Mouse (Mus musculus): ENCODE measurements at regions not wholly inside any gene's neighbourhood (a gene's known extent, or its start where the extent isn't known, plus 50 kb on each side); places are given as distances from the start of the nearest gene placed in this dataset.

- DNase-seq (ENCODE audit: low read depth, low spot score) = no peak
Observed at GRCm38 (mm10) chr3:42129821-42130560, 387.6 kb downstream of the D3Ertd751e start.

- no peak for DNase-seq (ENCODE audit: low read depth, low spot score)
Observed at GRCm38 (mm10) chr3:42132322-42132721, 389.9 kb downstream of the D3Ertd751e start.

GRCm38 (mm10) chr3:42153372-42153771 is 411.0 kb downstream of the D3Ertd751e start:
- no peak for DNase-seq (ENCODE audit: low read depth, low spot score)

GRCm38 (mm10) chr3:42154909-42155308 is 412.5 kb downstream of the D3Ertd751e start:
- no peak for DNase-seq (ENCODE audit: low read depth, low spot score)

- no peak for DNase-seq (ENCODE audit: low read depth, low spot score)
Observed at GRCm38 (mm10) chr3:42163666-42164065, 421.3 kb downstream of the D3Ertd751e start.

GRCm38 (mm10) chr3:42199206-42199605 is 456.8 kb downstream of the D3Ertd751e start:
- no peak for DNase-seq (ENCODE audit: low read depth, low spot score)

GRCm38 (mm10) chr3:42201373-42201772 is 459.0 kb downstream of the D3Ertd751e start:
- no peak for DNase-seq (ENCODE audit: low read depth, low spot score)

DNA sequence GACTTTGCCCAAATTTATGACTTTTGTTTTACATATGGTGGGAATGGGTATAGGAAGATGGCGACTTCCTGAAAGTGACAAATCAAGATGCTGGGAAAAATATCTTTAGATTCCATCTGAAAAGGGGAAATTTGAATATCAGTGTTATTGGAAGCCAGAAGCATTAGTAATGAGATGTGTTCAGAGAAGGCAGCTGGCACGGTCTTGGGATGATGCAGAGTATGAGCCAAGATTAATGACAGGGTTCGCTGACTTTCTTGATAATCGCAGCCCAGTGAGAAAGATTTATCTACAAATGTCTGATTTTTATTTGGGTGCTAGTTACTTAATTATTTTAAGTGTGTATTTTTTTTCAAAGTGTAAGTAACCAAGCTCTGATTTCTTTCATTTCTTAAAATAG is 463.2 kb downstream of the D3Ertd751e start:
- no peak for DNase-seq (ENCODE audit: low read depth, low spot score)

DNA sequence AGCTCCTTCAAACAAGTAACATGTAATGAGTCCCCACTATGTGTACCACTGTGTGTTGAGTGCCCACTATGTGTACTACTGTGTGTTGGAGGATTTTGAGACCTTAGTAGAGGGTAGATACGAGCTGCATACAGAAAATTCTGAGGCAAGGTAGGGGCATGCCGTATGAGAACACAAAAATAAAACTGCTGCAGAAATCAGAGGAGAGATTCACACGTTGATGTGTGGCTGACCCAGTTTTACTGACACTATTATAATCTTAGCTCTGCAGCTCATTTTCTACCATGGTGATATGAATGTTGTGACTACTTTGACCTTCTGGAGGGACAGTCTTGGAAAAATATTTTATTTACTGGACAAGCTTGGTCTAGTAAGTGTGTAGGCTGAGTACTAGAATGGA is 469.0 kb downstream of the D3Ertd751e start:
- DNase-seq (ENCODE audit: low read depth, low spot score) = no peak

DNA sequence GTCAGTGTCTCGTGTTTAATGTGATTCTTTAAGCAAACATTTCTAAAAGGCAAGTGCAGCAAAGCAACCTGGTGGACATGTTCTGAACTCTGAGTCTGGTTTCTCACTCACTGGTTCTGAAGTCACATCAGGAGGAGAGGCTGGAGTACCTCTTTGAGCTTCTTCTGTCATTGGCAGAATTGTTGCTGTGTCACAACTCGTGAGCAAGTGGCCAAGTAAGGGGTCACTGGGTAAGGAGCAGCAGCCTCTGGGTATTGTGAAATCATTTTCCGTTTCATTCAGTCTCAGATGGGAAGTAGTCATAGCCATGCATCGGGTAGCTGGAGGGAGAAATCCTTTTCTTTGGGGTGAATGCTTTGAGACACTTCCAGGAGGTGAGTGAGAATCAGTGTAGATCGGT is 470.0 kb downstream of the D3Ertd751e start:
- no peak for DNase-seq (ENCODE audit: low read depth, low spot score)

GRCm38 (mm10) chr3:42213163-42213562 is 470.8 kb downstream of the D3Ertd751e start:
- DNase-seq (ENCODE audit: low read depth, low spot score) = no peak

- no peak for DNase-seq (ENCODE audit: low read depth, low spot score)
Observed at GRCm38 (mm10) chr3:42214624-42215276, 472.3 kb downstream of the D3Ertd751e start.

- DNase-seq (ENCODE audit: low read depth, low spot score) = no peak
Observed at GRCm38 (mm10) chr3:42218719-42219118, 476.3 kb downstream of the D3Ertd751e start.

DNA sequence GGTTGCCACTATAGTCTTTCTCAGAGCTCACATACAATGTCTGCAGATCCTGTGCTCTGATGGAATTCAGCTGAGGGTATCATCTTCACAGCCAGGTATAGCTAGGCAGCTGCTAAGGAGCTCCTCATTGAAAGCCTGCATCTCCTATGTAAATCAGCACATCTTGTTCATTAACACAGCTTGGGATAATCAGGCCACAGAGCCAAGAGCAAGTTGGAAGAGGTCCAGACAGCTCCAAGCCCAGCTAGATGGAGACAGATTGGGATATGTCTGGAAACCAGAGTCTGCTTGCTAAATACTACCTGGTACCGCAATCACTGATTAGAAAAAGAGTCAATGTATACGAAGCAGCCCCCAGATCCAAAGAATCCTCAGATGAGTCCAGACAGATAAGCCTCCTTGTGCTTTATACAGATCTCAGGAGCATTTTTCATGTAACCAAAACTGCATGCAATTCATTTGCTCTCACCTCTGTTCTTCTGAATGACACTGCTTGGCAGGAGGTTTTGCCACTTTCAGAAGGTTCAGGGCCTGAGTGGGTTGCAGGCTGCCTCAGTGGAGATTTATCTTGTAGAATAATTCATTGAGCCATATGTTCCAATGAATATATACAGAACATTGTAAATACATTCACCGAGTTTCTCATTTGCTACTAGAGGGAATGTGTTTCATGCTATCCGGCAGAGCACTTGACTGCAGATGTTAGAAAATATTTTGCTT is 485.4 kb downstream of the D3Ertd751e start:
- no peak for DNase-seq (ENCODE audit: low read depth, low spot score)

GRCm38 (mm10) chr3:42228399-42228755 is 486.0 kb downstream of the D3Ertd751e start:
- DNase-seq (ENCODE audit: low read depth, low spot score) = no peak

GRCm38 (mm10) chr3:42232268-42232667 is 489.9 kb downstream of the D3Ertd751e start:
- no peak for DNase-seq (ENCODE audit: low read depth, low spot score)

DNA sequence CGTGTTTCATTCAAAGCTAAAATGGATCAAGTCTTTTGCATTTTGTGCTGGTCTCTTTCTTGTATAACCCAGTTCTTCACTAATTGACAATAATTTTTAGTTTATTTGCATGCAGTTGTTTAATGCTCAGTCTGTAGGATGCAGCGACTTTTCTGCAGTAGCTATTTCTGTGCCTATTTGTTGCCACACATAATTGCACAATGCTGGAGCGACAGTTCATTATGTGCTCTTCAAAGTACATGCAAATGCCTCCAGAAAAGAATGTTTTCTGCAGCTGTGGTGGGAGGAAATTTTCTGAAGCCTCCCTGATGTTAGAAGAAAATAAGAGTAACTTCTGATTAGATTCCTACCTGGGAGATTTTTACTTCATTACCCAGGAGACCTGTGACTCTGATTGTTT is 491.3 kb downstream of the D3Ertd751e start:
- DNase-seq (ENCODE audit: low read depth, low spot score) = no peak

DNA sequence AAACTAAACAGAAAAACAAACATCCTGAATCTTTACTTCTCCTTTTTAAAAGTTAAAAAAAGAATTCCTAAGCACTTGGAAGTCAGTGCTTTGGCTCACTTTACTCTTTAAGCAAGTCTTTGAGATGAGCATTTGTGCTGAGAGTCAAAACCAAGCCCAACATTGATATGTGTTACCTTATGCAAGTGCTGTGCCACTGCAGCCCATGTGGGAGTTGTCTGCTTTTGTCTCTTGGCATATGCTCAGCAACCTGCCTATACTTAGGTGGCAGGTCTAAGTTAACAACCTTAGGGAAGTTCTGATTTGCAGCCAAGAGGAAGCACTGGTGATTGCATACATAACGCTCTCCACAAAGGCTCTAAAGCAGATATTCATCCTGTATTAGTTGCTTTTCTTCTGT is 493.1 kb downstream of the D3Ertd751e start:
- no peak for DNase-seq (ENCODE audit: low read depth, low spot score)
